Comparison of ENCODE assay signal across 8 mouse cellular contexts in genomic region chr15:85581563-85582064, GRCm38 (mm10). TPM values are rescaled to one million over a fixed set of nuclear protein-coding genes. Genes with fewer than 3 reads are reported as not detected.
A peak's percentile ranks its signal among the peaks of the same experiment; 100 is the strongest.
DNase-seq lines count a peak whose midpoint lies in the region; ATAC-seq and TF ChIP-seq lines count a peak whose summit lies in the region.

No protein-coding gene starts in this region.

- no peak for TF ChIP-seq CTCF in layer of hippocampus, adult 2 months (conservative IDR thresholded peaks at IDR 0.05)
- no peak for TF ChIP-seq CTCF in embryonic fibroblast, embryonic 13.5 days (IDR thresholded peaks at IDR 0.05; ENCODE audit: borderline replicate concordance, insufficient read depth, low read length)

- peak overlapping the region; percentile 100 for H3K4me2 ChIP-seq in neural tube, embryonic 15.5 days

- H3K9ac ChIP-seq in neural tube, embryonic 15.5 days (replicated peaks) = peak overlapping the region; percentile 59

- peaks cover 93% of the 10 kb centered on the region for H3K27me3 ChIP-seq in limb, embryonic 10.5 days (ENCODE audit: low read depth, poor library complexity, severe bottlenecking)
- peaks cover 60% of the 10 kb centered on the region for H3K27me3 ChIP-seq in neural tube, embryonic 15.5 days (replicated peaks)

- whole genome bisulfite sequencing in limb, embryonic 10.5 days = under 1% methylated on average over 63 of the region's 67 CpGs
- WGBS in neural tube, embryonic 15.5 days = under 1% methylated on average over 48 of the region's 67 CpGs

- intact Hi-C loops in left cerebral cortex, postnatal 10 days (cut with DNase I) = loop anchor here (5.0 kb wide), 3 partner anchors 104 to 429 kb away; no protein-coding TSS in a partner anchor

- no peak for DNase-seq in layer of hippocampus, adult 2 months (ENCODE audit: low spot score in 2 of 2)
- no peak for DNase-seq in layer of hippocampus, adult 18-20 months (ENCODE audit: low spot score in 2 of 2)
- peak; percentile 55 for DNase-seq in limb, embryonic 10.5 days (ENCODE audit: low spot score)
- DNase-seq in cerebellum, postnatal 14 days = no peak
- DNase-seq in frontal cortex, postnatal 10 days (ENCODE audit: low spot score in 2 of 2) = no peak
- DNase-seq in left cerebral cortex, postnatal 10 days (ENCODE audit: extremely low spot score in 1 of 2, low spot score in 2 of 2) = no peak

- H3K27ac ChIP-seq in layer of hippocampus, adult 2 months = peak overlapping the region; percentile 82
- H3K27ac ChIP-seq in embryonic fibroblast, embryonic 13.5 days (ENCODE audit: insufficient read depth, low read length) = no peak overlapping the region
- no peak overlapping the region for H3K27ac ChIP-seq in limb, embryonic 10.5 days
- H3K27ac ChIP-seq in neural tube, embryonic 15.5 days (replicated peaks) = peak overlapping the region; percentile 45

- no peak for ATAC-seq in neural tube, embryonic 15.5 days (ENCODE audit: low FRiP score)

- H3K9me3 ChIP-seq in limb, embryonic 10.5 days (replicated peaks) = no peaks in the 10 kb centered on the region
- no peaks in the 10 kb centered on the region for H3K9me3 ChIP-seq in neural tube, embryonic 15.5 days (replicated peaks)

- H3K4me3 ChIP-seq in layer of hippocampus, adult 2 months = peak overlapping the region; percentile 69
- H3K4me3 ChIP-seq in embryonic fibroblast, embryonic 13.5 days (ENCODE audit: insufficient read depth, low read length) = peak overlapping the region; percentile 19; the same call in 1 of the 2 replicates
- H3K4me3 ChIP-seq in limb, embryonic 10.5 days = peak overlapping the region; percentile 55
- H3K4me3 ChIP-seq in neural tube, embryonic 15.5 days (replicated peaks) = peak overlapping the region; percentile 61

- H3K36me3 ChIP-seq in limb, embryonic 10.5 days = no peaks in the 10 kb centered on the region
- H3K36me3 ChIP-seq in neural tube, embryonic 15.5 days = no peaks in the 10 kb centered on the region

- peaks cover 6% of the 10 kb centered on the region for H3K4me1 ChIP-seq in embryonic fibroblast, embryonic 13.5 days (ENCODE audit: control insufficient read depth, insufficient read depth, low read length)
- peaks cover 43% of the 10 kb centered on the region for H3K4me1 ChIP-seq in limb, embryonic 10.5 days
- peaks cover 56% of the 10 kb centered on the region for H3K4me1 ChIP-seq in neural tube, embryonic 15.5 days

- no peak for TF ChIP-seq POLR2A in embryonic fibroblast, embryonic 13.5 days (IDR thresholded peaks at IDR 0.05; ENCODE audit: low read depth, low read length)

RNA-seq across cellular contexts. Expression of gene Wnt7b, which starts 0.7 kb away (rescaled TPM):
- total RNA-seq in layer of hippocampus, adult 2 months (2021) = 10 to 100 TPM; 46.4 to 47.6 TPM
- 10 to 100 TPM; 43.3 to 53.8 TPM for total RNA-seq in layer of hippocampus, adult 18-20 months (2021)
- polyA plus RNA-seq in embryonic fibroblast, embryonic 13.5 days (2011; ENCODE audit: insufficient read length, low read depth, missing spikeins) = not detected in 2 replicates
- 10.9 and 17.1 TPM in 2 replicates for polyA plus RNA-seq in limb, embryonic 10.5 days (2016; fragmentation: Nextera tagmentation; extraction: Ambion mirVana)
- 16.6 and 20.2 TPM in 2 replicates for polyA plus RNA-seq in neural tube, embryonic 15.5 days (2015; fragmentation: Nextera tagmentation; extraction: Ambion mirVana)
- 10 to 100 TPM; 44.4 to 52.6 TPM for total RNA-seq in left cerebral cortex, postnatal 10 days (2021)

Comparison
In these comparisons a context has a peak if more than half of its experiments do, and no peak if none do; other contexts are left out.
1. H3K27ac ChIP-seq: peak in layer of hippocampus, adult 2 months (single experiment) and neural tube, embryonic 15.5 days (single experiment); none in embryonic fibroblast, embryonic 13.5 days (single experiment) and limb, embryonic 10.5 days (single experiment).
2. H3K4me3 ChIP-seq: peak in every context shown above with its lines; median percentile 69 in layer of hippocampus, adult 2 months; 61 in neural tube, embryonic 15.5 days; 55 in limb, embryonic 10.5 days; 19 in embryonic fibroblast, embryonic 13.5 days.